Mouse (Mus musculus) mesoderm, embryonic 11.5 days (tissue): ENCODE data around the gene Ap3b1.

Experiments used
- DNase-seq: peaks from one replicate; pipeline ENCODE4 v3.0.0-alpha.2; 2012; ENCODE audit warnings: low read depth, low spot score

Ap3b1 gene

DNA sequence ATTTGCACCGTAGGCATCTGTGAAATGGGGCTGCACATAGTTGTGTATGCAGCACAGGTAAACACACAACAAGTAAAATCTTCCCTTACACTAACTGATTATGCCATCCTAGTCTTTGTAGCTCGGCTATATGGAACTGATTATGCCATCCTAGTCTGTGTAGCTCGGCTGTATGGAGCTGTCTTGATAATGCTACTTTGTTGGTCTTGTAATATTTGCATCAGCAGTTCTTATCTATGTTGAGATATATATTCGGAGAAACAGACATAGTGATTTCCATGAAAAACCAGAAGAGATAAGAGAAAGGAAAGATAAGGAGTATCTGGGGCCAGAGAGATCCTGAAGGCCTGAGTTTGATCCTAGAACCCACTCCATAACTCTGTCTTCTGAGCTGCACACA, 178.6 kb downstream of the Ap3b1 start:
- no peak for DNase-seq

DNA sequence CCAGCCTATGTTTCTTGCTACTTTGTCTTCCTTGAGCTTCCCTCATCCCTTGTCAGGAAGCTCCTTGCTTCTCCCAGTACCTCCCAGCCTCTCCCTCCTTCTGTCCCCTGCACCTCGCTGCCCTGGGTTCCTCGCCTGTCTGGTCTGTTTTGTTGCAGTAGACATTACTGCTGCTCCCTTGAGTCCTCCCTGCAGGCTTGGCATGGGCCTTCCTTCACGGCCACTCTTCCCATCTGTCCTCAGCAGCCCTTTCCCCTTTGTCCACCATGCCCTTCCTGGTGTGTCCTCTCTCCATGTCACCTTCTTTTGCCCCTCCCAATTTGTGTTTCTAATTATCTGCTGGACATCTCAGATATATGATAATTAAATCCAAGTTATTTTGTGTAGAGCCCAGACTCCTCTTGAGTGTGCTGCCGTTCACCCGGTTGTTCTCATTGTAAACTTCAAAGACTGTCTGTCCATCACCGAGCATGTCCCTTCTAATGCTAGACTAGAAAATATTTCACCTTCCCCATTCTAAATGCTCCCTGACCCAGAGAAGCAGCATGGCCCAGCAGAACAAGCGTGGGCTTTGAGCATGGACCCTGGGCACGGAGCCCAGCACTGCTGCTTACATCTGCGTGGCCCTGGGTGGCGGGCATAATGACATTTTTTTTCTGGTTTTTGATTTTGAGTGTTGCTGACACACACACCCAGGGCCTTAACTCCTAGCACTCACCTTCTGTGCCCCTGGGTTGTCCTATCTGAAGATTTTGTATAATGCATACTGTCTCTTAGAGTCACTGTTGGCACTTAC, 181.3 kb downstream of the Ap3b1 start:
- DNase-seq = no peak

DNA sequence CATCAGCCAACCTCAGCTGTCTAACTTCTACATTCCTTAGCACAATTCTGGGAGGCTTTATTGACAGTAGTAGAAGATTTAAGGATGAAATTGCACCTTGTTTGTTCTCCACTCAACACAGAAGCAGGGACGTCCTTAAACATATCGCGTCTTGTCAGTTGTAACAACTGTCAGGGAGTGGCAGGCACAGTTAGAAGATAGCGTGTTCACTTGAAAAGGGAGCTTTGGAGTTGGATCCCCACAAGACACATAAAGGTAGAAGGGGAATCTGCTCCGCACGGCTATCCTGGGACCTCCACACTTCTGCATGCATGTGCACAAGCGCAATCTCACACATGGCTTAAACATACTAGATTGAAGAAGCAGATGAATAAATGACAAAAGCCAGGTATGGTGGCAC, 183.3 kb downstream of the Ap3b1 start:
- no peak for DNase-seq

- no peak for DNase-seq
Measured at GRCm38 (mm10) chr13:94544211-94544610, 185.5 kb downstream of the Ap3b1 start.

DNA sequence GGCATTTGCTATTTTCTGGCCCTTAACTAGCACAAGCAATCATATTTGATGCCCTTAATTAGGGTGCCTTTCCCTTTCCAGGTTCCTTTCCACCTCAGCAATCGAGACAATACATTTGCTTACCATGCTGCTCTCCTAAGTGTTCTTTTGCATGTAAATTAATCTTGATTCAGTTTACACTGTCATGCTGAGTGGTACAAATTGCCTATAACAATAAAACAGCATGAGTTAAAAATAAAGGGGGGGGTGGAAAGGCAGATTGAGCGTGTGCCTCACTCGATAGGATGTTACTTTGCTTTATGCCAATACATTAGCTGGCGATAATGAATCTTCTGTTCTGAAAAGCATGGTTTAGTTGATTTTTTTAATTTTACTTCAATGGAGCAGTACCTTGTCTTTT, 187.0 kb downstream of the Ap3b1 start:
- DNase-seq = no peak

DNA sequence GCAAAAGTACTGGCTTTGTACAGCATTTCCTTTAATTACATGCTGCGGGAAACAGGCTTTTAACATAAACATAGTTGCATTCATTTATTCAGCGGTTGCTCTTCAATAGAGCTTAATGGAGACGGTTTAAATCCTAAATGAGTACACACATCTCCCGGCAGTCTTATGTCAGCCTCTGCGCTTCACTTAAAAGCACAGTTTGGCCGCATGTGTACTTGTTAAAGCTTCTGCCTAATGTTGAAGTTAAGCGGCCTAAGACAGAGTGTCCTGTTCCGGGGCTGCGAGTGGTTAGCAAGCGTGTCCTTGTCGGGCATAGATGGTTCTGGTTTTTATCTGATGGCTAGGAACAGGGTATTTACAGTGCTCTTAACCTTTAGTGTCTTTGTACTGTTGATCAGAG, 187.5 kb downstream of the Ap3b1 start:
- no peak for DNase-seq

DNA sequence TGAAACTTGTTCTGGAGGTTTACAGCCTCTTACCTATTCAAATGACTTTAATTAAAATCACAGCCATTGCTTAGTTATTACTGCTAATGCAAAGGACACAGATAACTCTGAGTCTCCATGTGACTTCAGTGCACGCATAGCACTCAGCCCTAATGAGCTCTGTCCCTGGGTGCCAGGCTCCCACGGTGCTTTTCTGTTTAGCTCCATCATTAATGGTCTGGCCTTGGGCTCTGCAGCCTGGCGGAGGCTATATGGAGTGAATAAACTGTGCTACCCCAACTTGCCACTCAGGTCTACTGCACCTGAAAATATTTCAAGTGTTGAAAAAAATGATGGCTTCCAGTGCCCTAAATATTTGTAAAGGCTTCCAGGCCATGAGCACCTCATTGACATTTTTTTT, 190.8 kb downstream of the Ap3b1 start:
- no peak for DNase-seq

DNA sequence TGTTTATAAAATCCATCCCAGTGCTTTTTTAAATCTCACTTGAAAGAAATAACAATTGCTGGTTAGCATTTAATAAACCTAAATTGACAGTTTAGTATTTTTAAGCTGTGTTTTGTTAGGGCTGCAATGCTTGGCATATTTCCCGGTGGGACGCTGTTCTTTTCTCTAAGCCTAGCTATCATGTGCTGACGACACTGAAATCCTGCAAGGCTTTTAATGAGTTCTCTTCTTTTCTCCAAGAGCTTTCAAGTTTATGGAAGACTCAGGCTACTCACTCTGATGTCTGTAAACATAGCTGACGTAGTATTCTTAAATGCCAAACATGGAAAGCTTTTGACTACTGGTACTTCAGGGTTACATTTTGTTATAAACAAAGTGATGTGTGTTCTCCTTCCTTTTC, 191.3 kb downstream of the Ap3b1 start:
- DNase-seq = no peak

DNA sequence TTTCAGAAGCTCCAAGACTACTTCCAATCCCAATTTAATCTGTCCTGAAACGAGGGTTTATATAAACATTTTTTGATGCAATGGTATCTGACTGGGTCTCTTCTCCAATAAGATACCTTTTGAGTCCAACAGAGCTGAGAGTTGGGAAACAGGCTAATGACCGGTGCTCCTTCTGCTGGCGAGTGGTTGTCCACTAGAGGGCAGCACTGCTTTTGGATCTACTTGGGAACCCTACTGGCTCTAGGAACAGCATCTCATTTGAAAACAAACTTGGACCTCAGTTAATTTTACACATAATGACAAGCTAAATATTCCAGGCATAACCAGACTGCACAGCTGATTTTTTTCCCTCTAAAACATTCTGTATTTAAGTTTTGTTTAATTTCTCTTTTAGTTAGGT, 201.3 kb downstream of the Ap3b1 start:
- DNase-seq = peak; percentile 84

- no peak for DNase-seq
Measured at GRCm38 (mm10) chr13:94560878-94561277, 202.1 kb downstream of the Ap3b1 start.

GRCm38 (mm10) chr13:94562652-94563339, 204.0 kb downstream of the Ap3b1 start:
- DNase-seq = no peak

GRCm38 (mm10) chr13:94563836-94564235, 205.1 kb downstream of the Ap3b1 start:
- no peak for DNase-seq

GRCm38 (mm10) chr13:94564351-94564994, 205.7 kb downstream of the Ap3b1 start:
- DNase-seq = peak; percentile 73

DNA sequence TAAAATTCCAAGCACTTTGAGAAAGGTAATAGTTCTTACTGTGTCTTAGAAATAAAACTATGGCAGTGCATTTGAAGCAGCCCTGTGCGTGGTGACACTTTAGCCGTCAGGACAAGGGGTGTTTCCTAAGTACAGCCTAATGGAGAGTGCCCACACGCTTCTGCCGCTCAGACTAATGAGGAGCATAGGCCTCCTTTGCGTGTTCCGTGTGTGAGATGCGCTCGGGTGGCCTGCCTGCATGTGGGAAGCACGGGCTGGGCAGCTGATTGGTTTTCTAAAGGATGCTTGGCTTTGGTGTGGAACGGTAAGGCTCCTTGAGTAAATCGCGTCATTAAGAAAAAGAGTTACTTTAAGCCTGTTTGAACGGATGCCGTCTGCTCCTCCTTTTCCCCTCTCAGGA, 206.4 kb downstream of the Ap3b1 start:
- DNase-seq = no peak

- DNase-seq = no peak
Measured at GRCm38 (mm10) chr13:94565616-94566015, 206.9 kb downstream of the Ap3b1 start.

DNA sequence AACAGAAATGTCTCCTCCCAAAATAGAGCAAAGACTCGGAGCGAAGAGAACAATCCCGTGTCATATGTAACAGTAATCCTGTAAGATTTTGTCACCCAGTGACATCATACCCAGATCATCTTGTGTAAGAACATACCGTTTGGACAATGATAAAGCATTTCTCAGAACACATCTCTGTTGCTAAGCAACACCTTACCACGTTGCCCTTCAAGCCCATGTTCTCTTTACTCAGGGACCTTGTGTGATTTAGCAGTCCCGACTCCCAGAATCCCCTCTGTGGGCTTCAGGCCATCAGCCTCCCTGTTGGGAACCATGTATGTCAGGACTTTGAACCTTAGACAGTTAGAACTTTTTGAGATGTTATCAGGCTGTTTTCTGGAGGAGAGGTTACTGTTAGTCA, 209.0 kb downstream of the Ap3b1 start:
- DNase-seq = no peak

DNA sequence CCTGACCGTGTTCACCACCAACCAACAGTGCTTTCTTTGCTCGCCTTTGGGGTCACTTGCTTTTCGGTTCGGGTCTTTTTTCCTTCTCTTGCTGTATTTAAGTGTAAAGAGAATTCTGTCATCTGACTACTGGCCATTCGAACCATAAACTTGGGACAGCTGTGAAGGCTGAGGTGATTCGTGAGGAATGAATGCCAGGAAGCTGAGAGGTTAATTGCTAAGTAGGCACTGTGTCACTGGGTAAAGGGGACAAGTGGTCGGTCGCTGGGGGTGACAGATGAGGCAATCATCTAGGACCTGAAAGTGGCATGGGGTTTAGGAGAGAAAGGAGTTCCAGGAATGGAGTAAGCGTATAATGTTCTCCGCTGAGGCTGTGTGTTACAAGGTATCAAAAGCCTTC, 212.2 kb downstream of the Ap3b1 start:
- no peak for DNase-seq

DNA sequence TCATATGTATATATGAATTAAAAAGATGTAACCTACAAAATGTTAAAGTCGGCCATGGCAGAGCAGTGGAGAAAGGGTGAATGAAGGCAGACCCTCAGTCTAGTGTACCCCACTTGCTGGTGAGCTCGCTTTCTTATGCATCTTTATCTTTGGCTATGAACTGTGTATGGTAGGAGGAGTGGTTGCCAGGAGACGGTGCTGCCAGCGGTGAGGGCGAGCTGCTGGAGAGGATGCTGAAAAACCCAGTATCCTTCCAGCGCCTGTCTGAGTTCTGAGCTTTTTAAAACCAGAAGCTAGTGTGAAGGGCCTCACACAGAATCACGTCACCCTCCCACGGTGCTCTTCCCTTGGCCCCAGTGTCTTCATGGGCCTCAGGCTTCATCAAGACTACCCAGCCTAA, 214.6 kb downstream of the Ap3b1 start:
- no peak for DNase-seq

- peak; percentile 60 for DNase-seq
Measured at GRCm38 (mm10) chr13:94573833-94574232, 215.1 kb downstream of the Ap3b1 start.

- peak; percentile 54 for DNase-seq
Measured at GRCm38 (mm10) chr13:94575607-94576398, 217.0 kb downstream of the Ap3b1 start.

DNA sequence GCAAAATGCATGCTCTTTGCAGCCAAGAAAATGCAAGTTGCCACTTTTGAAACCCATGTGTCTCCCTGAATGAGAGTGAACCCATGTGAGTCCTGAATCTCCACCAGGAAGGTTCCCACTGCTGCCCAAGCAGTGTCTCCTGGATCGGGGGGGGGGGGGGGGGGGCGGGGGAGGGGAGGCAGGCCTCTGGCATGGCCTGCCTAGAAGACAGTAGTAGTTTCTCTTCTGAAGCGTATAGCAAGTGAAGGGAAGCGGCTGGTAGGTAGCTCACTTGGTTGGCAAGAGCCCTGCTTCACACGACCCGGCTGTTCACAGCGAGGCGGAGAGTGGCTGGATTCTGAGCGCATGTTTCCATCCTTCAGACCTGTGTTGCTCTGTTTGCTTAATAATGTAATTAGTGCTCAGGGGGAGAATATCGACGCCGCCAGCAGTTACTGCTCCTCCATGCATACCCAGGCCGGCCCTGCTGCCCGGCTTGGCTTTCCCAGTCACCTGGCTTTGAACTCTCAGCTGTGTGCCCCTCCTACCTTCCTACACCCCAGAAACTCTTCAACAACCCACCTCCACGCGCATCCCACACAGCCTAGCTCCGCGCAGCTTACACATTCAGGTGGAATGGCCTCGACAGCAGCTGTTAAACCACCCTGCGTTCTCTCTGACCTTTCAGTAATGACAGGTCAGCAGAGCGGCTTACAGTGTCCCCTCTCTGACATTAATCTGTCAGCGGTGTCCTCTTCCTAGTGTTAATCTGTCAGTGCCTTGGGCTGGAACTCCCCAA, 217.8 kb downstream of the Ap3b1 start:
- peak; percentile 54 for DNase-seq
